Mouse (Mus musculus): ENCODE results near the gene Mgat2.
A peak's percentile ranks its signal among the peaks of the same experiment; 100 is the strongest.

Mgat2 gene

DNA sequence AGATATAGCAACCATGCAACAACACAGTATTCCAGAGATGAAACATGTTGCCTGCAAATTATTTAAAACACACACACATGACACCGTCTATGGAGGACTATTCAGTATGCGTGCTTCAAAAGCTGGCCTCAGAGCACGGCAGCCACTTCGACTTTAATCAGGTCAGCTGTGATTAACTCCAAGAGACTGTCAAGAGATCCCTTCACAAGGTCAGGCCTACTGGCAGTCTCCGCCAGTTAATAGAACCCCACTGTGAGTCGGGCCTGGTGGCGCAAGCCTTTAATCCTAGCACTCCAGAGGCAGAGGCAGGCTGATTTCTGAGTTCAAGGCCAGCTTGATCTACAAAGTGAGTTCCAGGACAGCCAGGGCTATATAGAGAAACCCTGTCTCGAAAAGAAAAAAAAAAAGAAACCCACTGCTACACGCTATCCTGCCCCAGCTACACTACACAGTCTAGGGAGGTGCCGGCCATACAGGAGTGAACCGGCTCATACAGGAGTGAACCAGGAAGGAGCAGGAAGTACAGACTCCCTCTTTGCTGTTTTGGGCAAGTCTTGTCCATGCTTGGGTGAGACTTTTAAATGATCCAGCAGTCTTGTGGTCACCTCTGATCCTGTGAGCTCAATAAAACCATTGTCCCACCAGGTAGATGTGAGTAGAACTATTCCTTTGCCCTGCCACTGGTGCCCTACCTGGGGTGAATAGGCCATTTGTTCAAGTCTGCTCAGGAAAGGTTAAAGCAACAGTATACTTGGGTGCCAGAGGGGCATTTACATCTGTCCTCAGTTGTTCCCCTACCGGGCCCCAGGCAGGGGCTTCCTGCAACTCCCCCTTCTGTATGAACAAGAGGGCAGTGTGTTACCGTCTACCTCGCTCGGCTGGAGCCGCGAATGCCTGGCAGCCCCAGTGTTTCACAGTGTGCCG lies 26.4 kb downstream of the Mgat2 start:
- no peak for DNase-seq (ENCODE audit: extremely low read depth, low read depth, low spot score)

DNA sequence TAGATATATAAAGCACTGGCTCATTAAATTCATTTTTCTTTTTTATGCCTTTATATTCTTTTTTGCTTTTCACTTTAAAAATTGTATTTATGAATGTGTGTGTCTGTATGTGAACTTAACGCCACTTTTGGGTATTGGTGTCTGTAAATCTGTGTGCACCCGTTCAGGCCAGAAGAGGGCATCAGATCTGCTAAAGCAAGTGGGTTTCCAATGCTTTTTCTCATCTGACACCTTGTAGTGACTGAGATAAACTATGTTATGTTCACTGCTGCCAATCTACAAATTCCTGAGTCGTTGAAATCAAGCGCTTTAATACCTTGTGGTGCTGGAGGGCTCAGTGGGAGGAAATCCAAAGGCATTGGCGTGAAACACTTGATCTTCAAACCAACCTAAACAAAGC lies 27.1 kb downstream of the Mgat2 start:
- DNase-seq (ENCODE audit: extremely low read depth, low read depth, low spot score) = no peak

DNA sequence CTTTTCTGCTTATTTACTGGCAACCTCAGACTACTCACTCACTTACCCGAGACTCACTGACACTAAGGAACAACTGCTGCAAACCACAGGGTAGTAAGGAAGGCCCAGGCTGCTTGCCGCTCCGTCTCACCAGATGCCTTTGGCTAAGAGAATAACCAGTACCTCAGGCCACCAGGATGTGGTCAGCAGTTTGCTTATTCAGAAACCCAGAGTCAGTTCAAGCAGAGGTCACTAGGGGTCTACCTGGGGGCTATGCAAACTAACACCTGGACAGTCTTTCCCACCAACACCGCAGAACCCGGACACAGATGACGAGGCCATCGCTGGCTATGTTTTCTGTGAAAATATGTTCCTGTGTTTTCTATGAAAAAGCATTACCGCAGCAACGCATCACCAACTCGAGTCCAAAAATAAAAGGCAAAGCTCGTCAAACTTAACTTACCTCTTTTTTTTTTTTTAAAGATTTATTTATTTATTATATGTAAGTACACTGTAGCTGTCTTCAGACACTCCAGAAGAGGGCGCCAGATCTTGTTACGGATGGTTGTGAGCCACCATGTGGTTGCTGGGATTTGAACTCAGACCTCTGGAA lies 29.3 kb downstream of the Mgat2 start:
- DNase-seq (ENCODE audit: extremely low read depth, low read depth, low spot score) = no peak

DNA sequence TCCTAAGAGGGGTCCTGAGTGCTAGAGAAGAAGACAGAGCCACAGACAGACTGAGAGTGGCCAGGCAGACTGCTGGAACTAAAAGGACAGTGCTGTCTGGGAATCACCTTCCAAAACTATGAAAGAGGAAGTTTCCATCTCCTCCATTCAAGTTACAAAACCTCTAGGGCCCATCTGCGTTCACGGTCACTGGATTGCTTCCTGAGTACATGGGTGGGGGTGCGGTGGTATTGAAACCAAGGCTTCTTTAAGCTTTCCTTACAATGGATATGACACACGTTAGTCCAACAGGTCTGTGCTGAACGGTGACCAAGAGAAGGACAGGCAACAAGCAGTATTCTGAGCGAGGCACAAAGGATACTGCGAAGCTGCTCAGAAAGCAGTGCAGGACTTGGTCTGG lies 30.4 kb downstream of the Mgat2 start:
- no peak for DNase-seq (ENCODE audit: extremely low read depth, low read depth, low spot score)

DNA sequence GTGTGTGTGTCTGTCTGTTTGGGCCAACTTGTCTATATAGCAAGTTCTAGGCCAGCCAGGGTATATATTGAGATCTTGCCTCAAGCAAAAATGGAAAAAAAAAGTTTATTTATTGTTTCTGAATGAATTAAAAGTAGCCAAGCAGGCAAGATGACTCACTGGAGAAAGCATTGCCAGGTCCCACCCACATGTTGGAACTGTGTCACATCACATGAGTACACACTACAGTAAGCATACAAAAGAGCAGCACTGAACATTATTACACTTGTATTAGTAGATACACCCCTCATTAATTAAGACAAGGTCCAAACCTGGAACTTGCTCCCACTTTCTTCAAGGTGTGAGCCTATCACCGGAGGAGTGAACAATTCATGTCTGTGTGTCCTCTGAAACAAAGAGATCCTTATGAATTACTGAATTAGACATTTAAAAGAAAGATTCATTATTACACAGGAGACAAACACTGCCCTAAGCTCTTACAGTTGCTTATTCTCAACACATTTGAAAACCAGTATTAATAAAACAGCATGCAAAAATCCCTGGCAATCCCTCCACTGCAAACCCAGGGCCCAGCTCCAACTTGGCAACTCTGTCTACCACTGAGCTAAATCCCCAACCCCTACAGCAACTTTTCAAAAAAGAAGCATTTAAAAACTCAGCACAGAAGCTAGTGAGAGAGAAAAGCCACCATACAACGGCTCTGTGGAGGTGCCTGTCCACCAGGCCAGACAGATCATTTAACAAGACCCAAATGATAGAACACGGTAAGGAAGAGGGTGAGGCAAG lies 31.2 kb downstream of the Mgat2 start:
- DNase-seq (ENCODE audit: extremely low read depth, low read depth, low spot score) = peak; percentile 87

DNA sequence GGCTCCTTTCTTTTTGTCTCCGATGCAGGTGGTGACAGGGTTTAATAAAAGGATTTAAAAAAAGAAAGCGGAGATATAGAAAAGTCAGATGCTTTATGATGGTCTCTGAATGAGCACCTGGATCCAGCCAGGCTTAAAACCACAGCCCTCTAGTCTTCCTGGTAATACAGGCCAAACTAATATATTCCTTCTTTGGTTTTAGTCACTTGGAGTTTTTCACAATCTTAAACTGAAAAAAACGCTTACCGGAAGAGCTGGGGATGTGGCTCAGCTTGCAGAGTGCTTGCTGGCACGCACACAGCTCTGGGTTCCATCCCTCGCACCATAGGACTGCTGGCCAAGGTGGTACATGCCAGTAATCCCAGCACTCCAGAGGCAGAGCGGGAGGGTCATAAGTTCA lies 32.6 kb downstream of the Mgat2 start:
- DNase-seq (ENCODE audit: extremely low read depth, low read depth, low spot score) = no peak

DNA sequence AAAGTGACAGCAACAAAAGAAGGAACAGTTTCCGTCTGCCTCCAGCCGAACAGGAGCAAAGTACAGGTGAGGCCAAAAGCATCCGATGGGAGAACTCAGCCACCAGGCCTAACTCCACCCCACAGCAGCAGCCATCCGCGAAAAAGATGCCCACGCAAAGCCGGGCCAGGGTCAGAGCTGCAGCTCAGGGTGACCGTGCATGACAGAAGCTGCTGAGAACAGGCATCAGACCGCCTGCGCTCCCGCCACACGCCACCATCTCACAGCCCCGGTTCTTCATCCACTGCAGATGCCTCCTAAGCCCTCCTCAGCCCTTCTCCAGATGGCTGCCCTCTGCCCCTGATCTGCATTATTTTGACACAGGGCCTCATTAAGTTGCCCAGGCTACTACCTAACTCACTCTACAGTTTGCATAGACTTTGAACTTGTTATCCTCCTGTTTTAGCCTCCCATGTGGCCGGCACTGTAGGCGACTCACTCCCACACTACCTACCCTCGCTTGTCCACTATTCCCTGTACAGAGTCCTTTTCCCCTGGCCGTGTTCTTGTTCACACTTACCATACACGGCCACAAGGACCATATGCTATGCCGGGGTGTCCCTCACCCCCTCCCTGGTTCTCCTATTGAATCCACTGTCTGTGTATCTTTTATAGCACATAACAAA lies 36.8 kb downstream of the Mgat2 start:
- no peak for DNase-seq (ENCODE audit: extremely low read depth, low read depth, low spot score)

DNA sequence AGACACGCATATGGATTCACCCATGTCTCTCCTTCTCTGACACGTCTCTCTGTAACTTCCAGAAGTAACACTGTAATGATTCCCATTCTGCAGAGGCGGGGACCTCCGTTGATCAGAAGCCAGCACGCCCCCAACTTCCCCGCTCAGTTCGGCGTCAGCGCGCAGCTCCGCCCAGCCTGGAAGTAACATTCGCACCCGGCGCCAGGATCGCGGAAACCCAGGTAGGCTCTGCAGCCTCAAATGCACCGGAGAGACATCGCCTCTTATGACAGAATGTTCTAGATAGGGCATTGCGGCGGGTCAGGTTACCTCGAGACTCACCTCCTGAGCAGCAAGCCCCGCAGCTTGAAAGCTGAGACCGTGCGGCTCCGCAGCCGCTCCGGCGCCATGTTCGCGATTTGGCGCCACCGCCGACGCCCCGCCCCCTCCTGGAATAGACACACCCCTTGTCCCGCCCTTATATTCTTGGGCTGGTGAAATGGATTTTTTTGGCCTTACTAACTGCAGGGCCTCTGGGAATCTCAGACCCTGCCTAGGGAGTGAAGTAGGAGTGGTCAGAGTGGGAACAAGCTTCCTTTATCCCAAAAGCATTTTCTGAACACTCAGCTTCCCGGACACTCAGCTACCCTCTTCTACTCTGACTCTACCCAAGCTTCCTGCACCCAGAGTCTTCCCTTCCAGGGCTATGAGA lies 44.0 kb downstream of the Mgat2 start, which contains the start of gene Pole2:
Pole2 (minus strand) TSS at position 420 of the 691 bp plus-strand sequence.
- no peak for DNase-seq (ENCODE audit: extremely low read depth, low read depth, low spot score)

DNA sequence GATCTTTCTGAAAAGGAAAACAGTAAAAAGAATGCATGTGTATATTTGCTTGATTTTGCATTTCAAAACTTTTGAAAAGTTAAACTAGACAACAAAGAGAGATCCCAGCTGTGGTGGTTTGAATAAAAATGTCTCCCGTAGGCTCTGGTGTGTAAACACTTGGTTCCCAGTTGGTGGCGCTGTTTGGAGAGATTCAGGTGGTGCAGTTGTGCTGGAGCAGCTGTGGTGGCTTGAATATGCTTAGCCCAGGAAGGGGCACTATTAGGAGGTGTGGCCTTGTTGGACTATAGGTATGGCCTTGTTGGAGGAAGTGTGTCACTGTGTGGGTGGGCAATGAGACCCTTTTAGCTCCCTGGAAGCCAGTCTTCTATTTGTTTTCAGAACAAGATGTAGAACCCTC lies 45.3 kb downstream of the Mgat2 start:
- DNase-seq (ENCODE audit: extremely low read depth, low read depth, low spot score) = no peak

DNA sequence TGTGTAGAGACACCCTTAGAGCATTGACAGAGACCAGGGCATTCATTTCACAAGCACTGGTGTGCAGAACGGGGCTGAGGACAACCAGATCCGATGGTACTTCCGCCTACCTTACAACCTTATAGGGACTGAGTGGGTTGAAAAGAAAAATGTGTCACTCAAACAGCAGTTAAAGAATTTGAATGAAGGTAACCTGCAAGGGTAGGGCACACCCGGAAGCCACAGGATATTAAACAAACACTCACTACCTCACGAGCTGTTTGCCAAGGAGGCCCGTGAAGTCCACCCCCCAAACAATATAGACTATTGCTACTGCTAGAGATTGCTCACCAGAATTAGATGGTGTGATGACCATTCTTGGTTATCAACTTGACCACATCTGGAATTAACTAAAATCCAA lies 51.8 kb downstream of the Mgat2 start:
- no peak for DNase-seq (ENCODE audit: extremely low read depth, low read depth, low spot score)
